Mouse (Mus musculus) lung, postnatal 25 days (tissue): ENCODE data around the gene Scel.

Experiments
- DNase-seq: peaks from one replicate; pipeline ENCODE4 v3.0.0; 2022; ENCODE audit warnings: low spot score

Scel gene

DNA sequence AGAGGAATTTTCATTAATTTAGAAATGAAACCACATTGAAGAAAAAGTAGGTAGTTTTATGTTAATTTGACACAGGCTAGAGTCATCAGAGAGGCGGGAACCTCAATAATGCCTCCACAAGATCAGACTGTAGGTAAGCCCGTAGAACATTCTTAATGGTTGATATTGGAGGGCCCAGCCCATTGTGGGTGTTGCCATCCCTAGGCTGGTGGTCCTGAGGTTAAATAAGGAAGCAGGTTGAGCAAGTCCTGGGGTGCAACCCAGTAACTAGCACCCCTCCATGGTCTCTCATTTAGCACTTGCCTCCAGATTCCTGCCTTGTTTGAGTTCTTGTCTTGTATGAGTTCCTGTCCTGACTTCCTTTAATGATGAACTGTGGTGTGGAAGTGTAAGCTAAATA lies 138.4 kb downstream of the Scel start:
- DNase-seq: no peak

GRCm38 (mm10) chr14:103652524-103652923 lies 139.4 kb downstream of the Scel start:
- DNase-seq: no peak

DNA sequence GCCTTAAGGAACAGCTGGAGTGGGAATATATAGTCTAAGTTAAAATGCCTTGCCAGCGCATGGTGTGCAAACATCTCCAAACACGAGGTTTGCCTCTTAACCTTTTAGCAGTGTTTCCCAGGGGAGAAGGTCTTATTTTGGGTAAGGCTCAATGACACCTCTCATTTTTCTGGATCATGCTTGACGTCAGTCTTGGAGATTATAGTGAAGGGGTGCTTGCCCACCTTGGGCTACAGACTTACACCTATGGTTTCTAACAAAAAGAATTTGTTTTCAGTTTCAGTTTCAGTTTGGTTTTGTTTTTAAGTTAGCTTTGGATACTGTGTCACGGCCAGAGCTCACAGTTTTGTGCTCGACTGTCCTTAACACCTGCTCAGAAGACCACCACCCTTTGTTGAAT lies 140.7 kb downstream of the Scel start:
- DNase-seq: no peak

DNA sequence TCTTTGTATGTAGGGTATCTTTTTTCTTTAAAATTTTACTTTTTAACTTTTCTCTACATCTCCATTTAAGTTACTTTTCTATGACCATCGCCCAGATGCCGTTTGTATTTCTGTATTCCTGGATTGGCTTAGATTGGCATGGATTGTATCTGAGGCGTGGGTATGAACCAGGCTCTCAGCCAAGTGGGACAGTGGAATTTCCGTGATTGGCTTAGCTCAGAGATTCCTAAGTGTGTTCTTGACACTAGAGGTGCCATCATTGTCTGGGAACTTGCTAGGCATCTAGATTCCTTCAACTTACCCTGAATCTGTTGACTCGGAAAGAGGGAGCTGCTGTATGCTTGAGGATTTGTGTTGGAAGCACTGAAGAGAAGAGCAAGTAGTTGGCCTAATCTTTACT lies 142.3 kb downstream of the Scel start:
- DNase-seq: no peak

DNA sequence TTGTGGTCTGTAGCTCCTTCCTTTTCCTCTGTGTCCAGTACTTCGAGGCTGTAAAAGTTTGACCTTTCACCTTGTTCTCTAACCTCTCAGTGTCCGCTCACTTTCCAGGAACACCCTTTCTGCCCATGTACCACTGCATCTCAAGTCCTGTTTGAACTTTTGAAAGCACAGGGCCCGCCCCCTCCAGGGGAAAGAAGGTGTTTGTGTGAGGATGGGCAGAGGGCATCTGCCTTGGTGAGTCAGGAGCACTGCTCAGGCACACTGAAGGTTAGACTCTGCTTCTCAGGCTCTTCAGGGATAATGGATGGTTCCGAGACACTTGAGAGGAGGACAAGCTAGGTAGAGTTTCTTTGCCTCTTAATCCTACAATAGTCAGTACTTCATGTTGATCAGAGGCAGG lies 144.7 kb downstream of the Scel start:
- DNase-seq: no peak
